Mouse (Mus musculus): ENCODE measurements around the gene Nuak1.

- TF ChIP-seq CTCF (IDR thresholded peaks at IDR 0.05; ENCODE audit: low read depth) (peak; percentile 38), EP300 (IDR thresholded peaks at IDR 0.05; ENCODE audit: low read depth) (no peak)
Measured at GRCm38 (mm10) chr10:84392027-84392722, 48.2 kb downstream of the Nuak1 start.
